Mouse (Mus musculus) spleen, postnatal 10 days (tissue): ENCODE measurements at regions not wholly inside any gene's neighbourhood (a gene's known extent, or its start where the extent isn't known, plus 50 kb on each side); places are given as distances from the start of the nearest gene placed in this dataset.

Experiments used
- DNase-seq, 2 experiments: peaks; one replicate each; pipeline ENCODE4 v3.0.0; 2021 to 2022; ENCODE audit warnings: low spot score in 2 of 2

GRCm38 (mm10) chr1:43367151-43367895, 77.1 kb upstream of the Nck2 start:
- no peak for DNase-seq

GRCm38 (mm10) chr1:43371863-43372262, 72.5 kb upstream of the Nck2 start:
- DNase-seq, result no peak

- peak in 1 of 2 experiments; percentile 22 for DNase-seq
Observed at GRCm38 (mm10) chr1:43374946-43375345, 69.4 kb upstream of the Nck2 start.

- no peak for DNase-seq
Observed at GRCm38 (mm10) chr1:43375851-43376250, 68.5 kb upstream of the Nck2 start.

GRCm38 (mm10) chr1:43377491-43378263, 66.7 kb upstream of the Nck2 start:
- no peak for DNase-seq

GRCm38 (mm10) chr1:43385008-43385407, 59.4 kb upstream of the Nck2 start:
- DNase-seq, result no peak

GRCm38 (mm10) chr1:43394035-43394434, 50.3 kb upstream of the Nck2 start:
- no peak for DNase-seq
